Mouse (Mus musculus) forebrain, postnatal 0 days (tissue): ENCODE measurements around the gene Gm43517. TPM values are rescaled to one million over a fixed set of nuclear protein-coding genes. Genes with fewer than 3 reads are reported as not detected.

Source experiments
- ATAC-seq: fragments of 200-750 bp; cut with Nextera tagmentation; 2 replicates; pipeline ENCODE4 v1.8.0; 2017; ENCODE audit warnings: mild to moderate bottlenecking, moderate library complexity
- DNase-seq: peaks from one replicate; pipeline ENCODE4 v3.0.0-alpha.2; 2015
- H3K27ac ChIP-seq: fragments of 300-500 bp; sonication (generic); 2 replicates; pipeline ENCODE4 v1.5.1; 2014; ENCODE audit warnings: low read depth, mild to moderate bottlenecking, antibody characterized with exemption, low read length, moderate library complexity, mixed read lengths
- H3K27me3 ChIP-seq: fragments of 300-500 bp; sonication (generic); 2 replicates; pipeline ENCODE4 v1.6.1; 2014; ENCODE audit warnings: mild to moderate bottlenecking, low read length, mixed read lengths; ENCODE audit not compliant: insufficient read depth
- H3K36me3 ChIP-seq: fragments of 300-500 bp; sonication (generic); 2 replicates; pipeline ENCODE4 v1.6.1; 2014; ENCODE audit warnings: mild to moderate bottlenecking, moderate library complexity; ENCODE audit not compliant: insufficient read depth
- H3K4me1 ChIP-seq: fragments of 300-500 bp; sonication (generic); 2 replicates; pipeline ENCODE4 v1.6.1; 2014; ENCODE audit warnings: antibody characterized with exemption; ENCODE audit not compliant: insufficient read depth
- H3K4me2 ChIP-seq: fragments of 300-500 bp; sonication (generic); 2 replicates; pipeline ENCODE4 v1.6.1; 2014; ENCODE audit warnings: low read depth, mild to moderate bottlenecking, moderate library complexity
- H3K4me3 ChIP-seq: fragments of 300-500 bp; sonication (generic); 2 replicates; pipeline ENCODE4 v1.5.1; 2014; ENCODE audit warnings: low read depth, low read length, mixed read lengths
- H3K9ac ChIP-seq: fragments of 300-500 bp; sonication (generic); 2 replicates; pipeline ENCODE4 v1.6.1; 2014; ENCODE audit warnings: mild to moderate bottlenecking
- H3K9me3 ChIP-seq: fragments of 300-500 bp; sonication (generic); 2 replicates; pipeline ENCODE4 v1.6.1; 2016; ENCODE audit warnings: low read length
- CTCF ChIP-seq: sonication (generic); IDR thresholded peaks from 2 replicates; pipeline ENCODE4 v1.5.1; 2016; ENCODE audit warnings: antibody characterized with exemption, control low read depth, low read depth
- WGBS: fragments of 180-500 bp; shearing (Covaris S2); extraction: QIAGEN DNeasy Blood & Tissue Kit; methylation state at CpG from one replicate; pipeline ENCODE4 v1.1.7; 2014; 5-methylcytosine and 5-hydroxymethylcytosine counted together
- polyA plus RNA-seq: library from polyadenylated mRNA; unstranded; fragments of >200 nt; fragmentation: Nextera tagmentation; extraction: Ambion mirVana; gene quantifications from 2 replicates; pipeline ENCODE4 v1.2.1, GENCODE M21; 2015
- total RNA-seq: library from RNA; depleted of rRNA; stranded (reverse); fragments of >200 nt; gene quantifications from 2 replicates; pipeline ENCODE4 v1.2.3, GENCODE M21; 2014; rRNA removed

The Gm43517 gene
- total RNA-seq (16.1 and 16.8 TPM in 2 replicates), polyA plus RNA-seq (0.53 and 0.85 TPM in 2 replicates)

DNA sequence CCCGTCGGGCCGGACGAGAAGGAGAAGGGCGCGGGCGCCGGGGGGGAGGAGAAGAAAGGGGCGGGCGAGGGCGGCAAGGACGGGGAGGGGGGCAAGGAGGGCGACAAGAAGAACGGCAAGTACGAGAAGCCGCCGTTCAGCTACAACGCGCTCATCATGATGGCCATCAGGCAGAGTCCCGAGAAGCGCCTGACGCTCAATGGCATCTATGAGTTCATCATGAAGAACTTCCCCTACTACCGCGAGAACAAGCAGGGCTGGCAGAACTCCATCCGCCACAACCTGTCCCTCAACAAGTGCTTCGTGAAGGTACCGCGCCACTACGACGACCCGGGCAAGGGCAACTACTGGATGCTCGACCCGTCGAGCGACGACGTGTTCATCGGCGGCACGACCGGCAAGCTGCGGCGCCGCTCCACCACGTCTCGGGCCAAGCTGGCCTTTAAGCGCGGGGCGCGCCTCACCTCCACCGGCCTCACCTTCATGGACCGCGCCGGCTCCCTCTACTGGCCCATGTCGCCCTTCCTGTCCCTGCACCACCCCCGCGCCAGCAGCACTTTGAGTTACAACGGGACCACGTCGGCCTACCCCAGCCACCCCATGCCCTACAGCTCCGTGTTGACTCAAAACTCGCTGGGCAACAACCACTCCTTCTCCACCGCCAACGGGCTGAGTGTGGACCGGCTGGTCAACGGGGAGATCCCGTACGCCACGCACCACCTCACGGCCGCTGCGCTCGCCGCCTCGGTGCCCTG, at the start of gene Gm43517:
Gene Gm43517 (plus strand): TSS at position 299 of the 755 bp plus-strand sequence.
- 3% methylated on average over 73 of the region's 75 CpGs for WGBS
- Histone ChIP-seq H3K4me2 (peak within 1 kb of the TSS; percentile 70), H3K27me3 (no peaks in the 10 kb centered on the region), H3K36me3 (peaks cover 9% of the 10 kb centered on the region), H3K9me3 (no peaks in the 10 kb centered on the region), H3K4me3 (peak within 1 kb of the TSS; percentile 83), H3K4me1 (0 out of 2 replicates have a peak, but pooled peaks cover under 1% of the 10 kb centered on the region), H3K27ac (peak within 1 kb of the TSS; percentile 100), H3K9ac (peak within 1 kb of the TSS; percentile 99)
- ATAC-seq (peak; percentile 2; the same call in 1 of the 2 replicates), DNase-seq (peak; percentile 85)
- peak; percentile 27; the same call in 1 of the 2 replicates for TF ChIP-seq CTCF

DNA sequence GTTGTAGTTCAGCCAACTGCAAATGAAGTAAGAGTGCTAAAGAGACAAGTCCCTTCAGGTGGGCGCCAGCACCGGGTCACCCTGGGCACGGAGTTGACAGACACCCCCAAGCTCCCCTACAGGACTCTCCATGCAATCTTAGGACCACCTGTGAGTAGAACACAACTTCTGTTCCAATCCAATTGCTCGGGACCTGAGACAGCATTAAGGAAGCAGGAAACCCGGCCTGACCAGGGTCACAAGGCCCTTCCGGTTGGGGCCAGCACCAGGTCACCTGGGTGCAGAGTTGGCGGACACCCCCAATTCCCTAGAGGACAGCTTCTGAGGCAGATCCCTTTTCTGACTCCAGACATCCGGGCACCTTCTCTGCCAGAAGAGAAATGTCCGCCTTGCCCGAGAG, 35.3 kb upstream of the Gm43517 start:
- no peak overlapping the region for H3K27ac ChIP-seq
- no peak for ATAC-seq
- no peak for TF ChIP-seq CTCF
- no peak overlapping the region for H3K4me2 ChIP-seq
- H3K27me3 ChIP-seq: no peaks in the 10 kb centered on the region
- H3K36me3 ChIP-seq: no peaks in the 10 kb centered on the region
- no peaks in the 10 kb centered on the region for H3K9me3 ChIP-seq
- WGBS: 97% methylated on average over 10 of the region's 10 CpGs
- no peak overlapping the region for H3K4me3 ChIP-seq
- no peak overlapping the region for H3K9ac ChIP-seq
- H3K4me1 ChIP-seq: no peaks in the 10 kb centered on the region
- DNase-seq: no peak

DNA sequence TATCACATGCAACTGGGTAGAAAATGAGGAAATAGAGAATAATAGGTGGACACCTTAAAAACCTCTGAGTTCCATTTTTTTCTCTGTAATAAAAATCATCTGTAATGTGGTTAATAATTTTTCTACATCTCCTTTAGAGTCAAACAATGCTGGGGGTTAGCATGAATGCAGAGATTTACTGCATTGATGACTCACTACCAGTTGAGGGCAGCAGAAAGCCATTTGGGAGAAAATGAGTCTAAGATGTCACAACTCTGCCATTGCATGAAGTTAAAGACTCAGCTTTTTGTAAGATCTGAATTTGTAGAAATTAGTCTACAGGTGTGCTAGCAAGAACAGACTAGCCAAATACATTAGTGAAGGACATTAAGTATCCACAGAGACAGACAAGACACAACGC, 16.0 kb upstream of the Gm43517 start:
- Histone ChIP-seq H3K27ac (no peak overlapping the region), H3K4me2 (no peak overlapping the region), H3K27me3 (no peaks in the 10 kb centered on the region), H3K36me3 (no peaks in the 10 kb centered on the region), H3K4me1 (peaks cover 10% of the 10 kb centered on the region; the same call in 1 of the 2 replicates), H3K4me3 (no peak overlapping the region), H3K9me3 (no peaks in the 10 kb centered on the region), H3K9ac (no peak overlapping the region)
- ATAC-seq: peak; percentile 57; the same call in 1 of the 2 replicates
- DNase-seq: peak; percentile 68
- 44% methylated on average over 1 of the region's 1 CpGs for WGBS
- peak; percentile 77 for TF ChIP-seq CTCF

DNA sequence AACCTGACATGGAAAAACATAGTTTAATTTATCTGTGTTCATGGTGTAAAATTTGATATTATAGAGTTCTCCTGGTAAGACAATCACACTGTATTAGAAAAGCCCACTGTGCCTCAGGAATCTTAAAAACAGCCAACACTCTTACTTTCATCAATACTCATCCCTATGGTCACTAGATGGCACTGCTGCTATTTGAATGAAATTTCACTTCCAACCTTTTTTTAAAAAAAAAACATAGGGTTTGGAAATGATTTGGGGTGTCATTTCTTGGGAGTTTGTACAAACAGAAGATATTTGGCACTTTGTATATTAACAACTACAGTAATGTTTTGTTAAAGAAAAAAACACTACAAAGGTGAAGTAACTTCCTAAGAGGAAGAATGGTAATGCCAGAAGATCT, 12.8 kb upstream of the Gm43517 start:
- Histone ChIP-seq H3K27me3 (no peaks in the 10 kb centered on the region), H3K4me2 (no peak overlapping the region), H3K4me1 (peaks cover 14% of the 10 kb centered on the region; the same call in 1 of the 2 replicates), H3K27ac (no peak overlapping the region), H3K36me3 (no peaks in the 10 kb centered on the region), H3K9ac (no peak overlapping the region), H3K4me3 (no peak overlapping the region), H3K9me3 (no peaks in the 10 kb centered on the region)
- ATAC-seq (no peak), DNase-seq (peak; percentile 90)
- TF ChIP-seq CTCF: peak; percentile 69

DNA sequence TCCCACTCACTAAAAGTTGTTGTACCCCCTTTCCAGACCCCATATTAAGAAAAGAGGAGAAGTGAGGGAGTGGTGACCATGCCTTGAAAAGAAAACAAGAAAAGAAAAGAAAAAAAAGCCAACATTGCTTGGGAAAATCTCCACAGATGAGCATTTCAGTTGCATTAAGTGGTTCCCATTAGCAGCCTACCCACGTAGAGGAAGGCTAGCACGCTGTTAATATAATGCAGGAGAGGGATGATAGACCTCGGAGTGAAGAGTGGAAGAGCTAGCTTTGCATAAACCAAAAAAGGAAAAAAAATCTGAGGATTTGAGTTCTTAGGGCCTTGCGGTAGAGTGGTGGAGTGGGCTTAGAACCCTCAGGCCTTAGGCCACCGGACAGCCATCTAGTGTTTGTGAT, 11.8 kb upstream of the Gm43517 start:
- H3K9ac ChIP-seq: peak overlapping the region; percentile 99; the same call in 1 of the 2 replicates
- ATAC-seq: no peak
- H3K36me3 ChIP-seq: no peaks in the 10 kb centered on the region
- 12% methylated on average over 5 of the region's 5 CpGs for WGBS
- peak overlapping the region; percentile 70 for H3K4me2 ChIP-seq
- no peaks in the 10 kb centered on the region for H3K9me3 ChIP-seq
- TF ChIP-seq CTCF: no peak
- H3K27me3 ChIP-seq: no peaks in the 10 kb centered on the region
- peaks cover 14% of the 10 kb centered on the region; the same call in 1 of the 2 replicates for H3K4me1 ChIP-seq
- DNase-seq: peak; percentile 50
- peak overlapping the region; percentile 100 for H3K27ac ChIP-seq
- H3K4me3 ChIP-seq: peak overlapping the region; percentile 39; the same call in 1 of the 2 replicates

DNA sequence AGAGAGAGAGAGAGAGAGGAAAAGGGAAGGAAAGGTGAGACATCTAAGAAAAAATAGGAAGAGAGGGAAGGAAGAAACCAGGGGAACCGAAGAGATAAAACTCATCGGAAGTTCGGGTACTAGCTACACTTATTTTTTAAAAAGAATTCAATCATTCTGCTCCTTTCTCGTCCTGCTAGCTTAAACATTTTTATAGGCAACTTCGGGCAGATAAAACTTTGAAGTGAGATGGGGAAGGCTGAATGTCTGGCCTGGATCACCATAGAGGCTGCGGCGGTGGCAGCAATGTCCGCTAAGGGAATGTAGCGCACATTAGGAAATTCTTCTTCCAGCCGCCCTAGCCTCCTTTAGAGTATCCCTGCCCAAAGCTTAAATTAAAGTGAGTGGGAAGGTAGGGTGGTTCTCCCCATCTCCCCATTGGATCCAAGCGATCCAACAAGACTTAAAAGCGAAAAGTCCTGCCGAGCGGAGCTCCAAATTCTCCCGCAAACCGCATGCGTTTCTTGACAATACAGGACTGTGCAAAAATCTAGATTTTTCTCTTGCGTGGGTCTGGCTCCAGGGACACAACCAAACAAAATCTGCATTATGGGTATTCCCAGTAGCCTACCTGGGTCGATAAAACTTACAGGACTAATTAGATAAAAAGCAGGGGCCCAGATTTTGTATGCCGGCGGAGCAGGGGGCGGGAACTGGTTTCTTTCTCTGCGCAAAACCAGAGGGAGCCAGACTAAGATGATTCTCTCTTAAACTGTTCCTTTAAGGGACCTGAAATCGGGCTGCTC, 11.0 kb upstream of the Gm43517 start:
- Histone ChIP-seq H3K4me1 (peaks cover 17% of the 10 kb centered on the region; the same call in 1 of the 2 replicates), H3K9me3 (no peaks in the 10 kb centered on the region), H3K27me3 (no peaks in the 10 kb centered on the region), H3K27ac (peak overlapping the region; percentile 100), H3K9ac (peak overlapping the region; percentile 99), H3K36me3 (no peaks in the 10 kb centered on the region), H3K4me2 (peak overlapping the region; percentile 70), H3K4me3 (peak overlapping the region; percentile 39)
- no peak for ATAC-seq
- no peak for TF ChIP-seq CTCF
- 3% methylated on average over 24 of the region's 24 CpGs for WGBS
- peak; percentile 80 for DNase-seq
